23 mouse cellular contexts compared by ENCODE assay signal in the genomic region with DNA sequence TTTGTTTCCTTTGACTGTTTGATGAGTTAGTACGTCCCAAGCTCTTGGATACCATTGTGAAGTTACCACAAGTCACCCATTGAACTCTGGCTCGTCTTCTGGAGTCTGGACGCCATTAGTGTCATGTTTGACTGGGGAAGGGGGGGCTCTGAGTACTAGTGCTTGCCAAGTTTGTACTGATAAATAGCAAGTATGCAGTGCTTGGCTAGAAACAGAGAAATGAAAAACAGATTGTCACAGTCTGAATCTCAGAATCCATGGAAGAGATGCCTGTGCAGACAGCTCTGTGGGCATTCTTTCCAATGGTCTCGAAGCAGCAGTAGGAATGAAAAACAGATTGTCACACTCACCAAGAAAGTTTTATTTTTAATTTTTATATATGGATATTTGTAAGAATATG.
DNase-seq lines count a peak whose midpoint lies in the region; ATAC-seq lines count a peak whose summit lies in the region.
"Had no signal": no experiment of that assay in that cellular context is flagged by ENCODE, and none has a peak within 500 bp of the region (broad histone marks: within the 10 kb centered on the region; RNA-seq: fewer than 3 reads in every experiment).

No protein-coding gene starts in this region.

- DNase-seq in heart, postnatal 10 days, result peak; percentile 8 to 15
- DNase-seq in heart, adult 8-10 months (ENCODE audit: low spot score), result no peak
- no peak for DNase-seq in lung, adult 18-20 months
- peak; percentile 62 for DNase-seq in NIH3T3 (ENCODE audit: low read depth)
- DNase-seq in mesoderm, embryonic 11.5 days (ENCODE audit: low read depth, low spot score), result peak; percentile 12
- no peak for DNase-seq in layer of hippocampus, postnatal 25 days (ENCODE audit: extremely low spot score in 1 of 2, low spot score in 1 of 2)
- DNase-seq: adrenal gland, postnatal 10 days; cerebellum, adult 18-20 months; cerebellum, postnatal 14 days; gastrocnemius, postnatal 25 days; kidney, adult 11 months; layer of hippocampus, postnatal 36 days; right cerebral cortex, postnatal 14 days had no signal

- H3K27me3 ChIP-seq in lung, embryonic 15.5 days, result no peaks in the 10 kb centered on the region
- H3K27me3 ChIP-seq: forebrain, embryonic 15.5 days; heart, embryonic 13.5 days; hindbrain, embryonic 13.5 days; limb, embryonic 13.5 days; liver, embryonic 15.5 days; midbrain, embryonic 13.5 days had no signal

- intact Hi-C loops in heart, postnatal 10 days (cut with DNase I), result no loop called here

- no peaks in the 10 kb centered on the region for H3K9me3 ChIP-seq in lung, embryonic 15.5 days
- H3K9me3 ChIP-seq: forebrain, embryonic 15.5 days; heart, embryonic 13.5 days; hindbrain, embryonic 13.5 days; limb, embryonic 13.5 days; liver, embryonic 15.5 days; midbrain, embryonic 13.5 days had no signal

- no peaks in the 10 kb centered on the region for H3K36me3 ChIP-seq in lung, embryonic 15.5 days
- H3K36me3 ChIP-seq: forebrain, embryonic 15.5 days; heart, embryonic 13.5 days; hindbrain, embryonic 13.5 days; limb, embryonic 13.5 days; liver, embryonic 15.5 days; midbrain, embryonic 13.5 days had no signal

- 0 out of 2 replicates have a peak, but pooled peaks cover 3% of the 10 kb centered on the region for H3K4me1 ChIP-seq in lung, embryonic 15.5 days
- H3K4me1 ChIP-seq: forebrain, embryonic 15.5 days; hindbrain, embryonic 13.5 days; limb, embryonic 13.5 days; liver, embryonic 15.5 days; midbrain, embryonic 13.5 days had no signal

- no peak overlapping the region for H3K4me2 ChIP-seq in lung, embryonic 15.5 days
- H3K4me2 ChIP-seq: forebrain, embryonic 15.5 days; heart, embryonic 13.5 days; hindbrain, embryonic 13.5 days; limb, embryonic 13.5 days; liver, embryonic 15.5 days; midbrain, embryonic 13.5 days had no signal

- H3K9ac ChIP-seq in lung, embryonic 15.5 days, result no peak overlapping the region
- H3K9ac ChIP-seq: forebrain, embryonic 15.5 days; heart, embryonic 13.5 days; hindbrain, embryonic 13.5 days; limb, embryonic 13.5 days; liver, embryonic 15.5 days; midbrain, embryonic 13.5 days had no signal

- WGBS in lung, embryonic 15.5 days, result 36% methylated on average over 4 of the region's 4 CpGs

- ATAC-seq in lung, embryonic 15.5 days (ENCODE audit: borderline replicate concordance, extremely low read depth, low FRiP score, low TSS enrichment), result peak; percentile 72
- ATAC-seq: forebrain, embryonic 15.5 days; midbrain, embryonic 13.5 days had no signal

- no peak overlapping the region for H3K4me3 ChIP-seq in lung, embryonic 15.5 days
- H3K4me3 ChIP-seq: forebrain, embryonic 15.5 days; heart, embryonic 13.5 days; hindbrain, embryonic 13.5 days; layer of hippocampus, adult 2 months; limb, embryonic 13.5 days; liver, embryonic 15.5 days; midbrain, embryonic 13.5 days had no signal

- no peak overlapping the region for H3K27ac ChIP-seq in lung, embryonic 15.5 days
- H3K27ac ChIP-seq: forebrain, embryonic 15.5 days; heart, embryonic 13.5 days; hindbrain, embryonic 13.5 days; kidney, postnatal 0 days; layer of hippocampus, adult 2 months; limb, embryonic 13.5 days; liver, embryonic 15.5 days; midbrain, embryonic 13.5 days; stomach, postnatal 0 days had no signal

Comparison
In these comparisons a context has a peak if more than half of its experiments do, and no peak if none do; other contexts are left out.
1. DNase-seq: peak in heart, postnatal 10 days (2 of 2), NIH3T3 (single experiment) and mesoderm, embryonic 11.5 days (single experiment); none in heart, adult 8-10 months (single experiment), lung, adult 18-20 months (0 of 2) and layer of hippocampus, postnatal 25 days (0 of 2).